Mouse (Mus musculus) cerebellum, adult 8-10 months (tissue): Measurements from ENCODE around the gene Olfr549.
A peak's percentile ranks its signal among the peaks of the same experiment; 100 is the strongest.

Source experiments
- DNase-seq: peaks from one replicate; pipeline ENCODE4 v3.0.0; 2022

Gene Olfr549

DNA sequence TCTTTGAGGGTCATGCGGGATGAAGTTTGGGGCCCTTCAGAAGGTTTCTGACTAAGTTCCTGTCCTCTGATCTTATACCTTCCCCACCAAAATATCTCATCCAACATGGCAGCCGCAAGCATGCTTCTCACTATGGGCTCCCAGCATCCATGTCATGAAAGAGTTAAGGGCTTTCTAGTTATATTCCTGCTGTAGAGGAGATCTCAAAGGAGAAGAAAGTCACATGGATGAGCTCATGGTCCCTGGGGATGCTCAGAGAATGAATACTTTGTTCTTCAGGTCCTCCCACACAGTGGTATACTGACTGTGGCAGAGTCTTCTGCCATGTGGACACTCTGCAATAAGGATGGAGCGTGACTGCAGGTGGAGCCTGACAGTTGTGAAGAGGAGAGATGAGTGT, at the start of gene Olfr549:
Olfr549 (plus strand) TSS at position 301 of the 400 bp plus-strand sequence.
- DNase-seq, result no peak

DNA sequence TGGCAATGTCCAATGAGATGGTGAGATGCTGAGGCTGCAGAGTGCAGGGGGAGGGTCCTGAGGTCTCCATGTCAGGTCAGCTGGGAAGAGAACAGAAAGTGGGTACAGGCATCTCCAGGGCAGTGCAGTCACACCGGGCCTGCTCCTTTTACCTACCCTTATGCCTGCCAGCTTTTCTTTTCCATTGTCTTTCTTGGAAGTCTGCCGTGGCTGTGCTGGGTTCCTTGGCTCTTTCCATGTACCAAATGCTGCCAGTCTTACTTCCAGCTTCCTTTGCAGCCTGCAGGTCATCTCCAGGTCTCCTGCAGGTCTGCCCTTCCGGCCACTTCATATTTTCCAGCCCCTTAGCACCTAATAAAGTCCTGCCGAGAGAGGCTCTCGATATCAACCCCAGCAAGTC, 47.7 kb upstream of the Olfr549 start:
- DNase-seq, result peak; percentile 33

DNA sequence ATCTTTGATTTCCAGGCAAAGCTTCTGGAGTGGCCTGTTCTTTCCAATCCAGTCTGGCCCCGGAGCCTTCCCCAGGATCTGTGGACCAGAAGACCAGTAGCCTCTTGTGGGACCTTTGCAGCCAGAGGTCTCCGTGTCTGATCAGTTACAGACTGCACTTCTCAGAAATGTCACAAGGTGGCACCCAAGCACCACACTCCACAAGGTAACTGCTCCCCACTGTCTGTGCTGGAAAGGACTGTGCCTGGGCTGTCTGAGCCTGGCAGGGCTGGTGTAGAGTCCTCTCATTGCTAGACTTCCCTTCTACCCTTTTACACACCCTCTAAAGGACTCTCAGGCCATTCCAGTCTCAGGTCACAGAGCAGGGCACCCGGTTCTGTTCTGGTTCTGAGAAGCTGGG, 42.8 kb upstream of the Olfr549 start:
- DNase-seq, result peak; percentile 75

DNA sequence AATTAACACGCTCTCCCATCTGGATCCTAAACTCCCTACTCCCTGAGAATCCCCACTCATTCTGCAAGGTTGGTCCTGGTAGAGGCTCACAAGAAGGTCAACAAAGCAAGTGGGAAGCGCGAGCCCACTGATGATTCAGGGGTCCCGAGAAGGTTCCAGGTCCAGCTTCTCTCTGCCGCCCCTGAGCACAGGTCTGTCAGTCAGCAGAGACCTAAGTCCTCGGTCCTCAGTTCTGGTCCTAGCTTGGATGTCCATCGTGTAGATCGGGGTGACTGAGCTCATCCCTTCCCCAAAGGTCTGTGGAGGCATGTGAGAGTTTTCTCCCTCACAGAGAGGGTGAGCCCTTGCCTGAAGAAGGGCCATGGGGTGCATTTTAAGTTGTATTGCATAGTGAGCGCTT, 41.6 kb upstream of the Olfr549 start:
- DNase-seq, result no peak

DNA sequence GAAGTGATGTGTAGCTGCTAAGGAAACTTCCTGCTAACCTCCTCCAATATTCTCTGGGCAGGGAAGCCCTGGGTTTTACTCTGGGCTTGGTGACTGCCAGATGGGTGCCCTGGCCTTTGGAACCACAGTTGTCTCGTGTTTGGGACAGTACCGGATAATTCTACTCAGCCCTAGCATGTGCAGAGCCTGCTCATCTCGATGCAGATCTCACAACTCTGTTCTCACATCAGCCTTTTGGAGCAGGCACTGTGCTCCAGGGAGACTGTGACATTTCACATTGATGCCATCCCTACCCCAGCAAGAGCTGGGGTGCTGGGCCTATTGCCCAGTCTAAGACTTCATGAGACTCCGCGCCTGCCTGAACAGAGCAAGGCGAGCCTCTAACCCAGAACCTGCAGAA, 41.0 kb upstream of the Olfr549 start:
- no peak for DNase-seq

DNA sequence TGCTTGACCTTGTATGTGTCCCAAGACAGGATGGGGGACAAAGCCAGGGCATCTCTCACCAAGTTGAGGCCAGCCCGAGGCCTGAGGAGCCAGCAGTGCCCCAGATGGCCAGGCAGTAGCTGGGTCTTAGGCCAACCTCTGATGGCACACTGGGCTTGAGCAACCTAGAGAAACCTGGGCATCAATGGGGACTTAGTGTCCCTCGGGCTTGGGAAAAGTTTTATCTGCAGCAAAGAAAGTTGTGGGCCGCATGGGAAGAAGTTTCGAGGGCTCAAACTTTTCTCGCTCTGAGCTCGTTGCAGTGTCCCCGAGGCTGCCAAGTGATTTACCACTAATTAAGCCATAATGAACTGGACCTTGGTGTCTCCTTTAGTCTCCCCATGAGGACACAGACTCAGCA, 39.9 kb upstream of the Olfr549 start:
- no peak for DNase-seq

DNA sequence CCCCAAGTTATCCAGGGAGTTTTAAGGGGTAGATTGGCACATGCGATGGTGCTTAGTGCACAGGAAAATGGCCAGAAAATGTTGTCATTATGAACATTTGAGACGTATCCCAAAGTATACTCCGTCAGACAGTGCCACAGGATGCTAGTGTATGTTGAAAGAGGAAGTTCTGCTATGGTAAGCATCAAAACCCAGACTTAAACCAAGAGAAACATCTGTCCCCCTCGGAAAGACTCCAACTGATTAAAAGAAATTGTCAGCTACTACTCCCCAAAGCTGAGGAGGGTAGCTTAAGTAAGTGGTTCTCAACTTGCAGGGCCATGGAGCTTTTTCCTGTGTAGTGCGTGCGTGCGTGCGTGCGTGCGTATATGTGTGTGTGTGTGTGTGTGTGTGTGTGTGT, 37.7 kb upstream of the Olfr549 start:
- DNase-seq, result no peak

DNA sequence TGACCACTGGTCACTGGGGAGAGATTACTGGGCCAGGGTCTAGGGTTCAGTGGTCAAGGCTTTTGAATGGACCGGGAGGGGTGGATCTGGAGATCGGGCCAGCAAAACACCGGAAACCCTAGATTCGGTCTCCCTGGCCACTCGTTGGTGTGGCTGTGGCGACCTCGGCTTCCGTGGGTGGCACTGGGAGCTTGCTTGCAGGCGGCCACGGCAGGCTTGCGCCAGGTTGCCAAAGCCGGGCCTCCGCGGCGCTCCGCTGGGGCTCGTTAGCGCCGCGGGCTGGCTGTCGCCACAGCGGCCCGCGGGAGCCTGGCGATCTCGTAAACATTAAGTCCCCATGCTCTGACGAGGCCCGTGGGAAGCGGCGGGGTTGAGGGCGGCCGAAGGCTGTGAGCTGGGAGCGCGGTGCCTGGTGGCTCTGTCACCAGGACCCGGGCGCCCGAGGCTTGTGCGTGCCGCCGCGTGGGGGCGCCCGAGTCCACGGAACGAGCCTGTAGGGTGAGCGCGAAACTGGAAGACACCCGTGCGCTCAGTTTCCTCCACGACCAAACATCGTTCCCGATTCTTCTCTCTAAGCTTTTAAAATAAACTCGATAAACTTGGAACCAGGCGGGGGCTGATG, 36.7 kb upstream of the Olfr549 start:
- peak; percentile 85 for DNase-seq

DNA sequence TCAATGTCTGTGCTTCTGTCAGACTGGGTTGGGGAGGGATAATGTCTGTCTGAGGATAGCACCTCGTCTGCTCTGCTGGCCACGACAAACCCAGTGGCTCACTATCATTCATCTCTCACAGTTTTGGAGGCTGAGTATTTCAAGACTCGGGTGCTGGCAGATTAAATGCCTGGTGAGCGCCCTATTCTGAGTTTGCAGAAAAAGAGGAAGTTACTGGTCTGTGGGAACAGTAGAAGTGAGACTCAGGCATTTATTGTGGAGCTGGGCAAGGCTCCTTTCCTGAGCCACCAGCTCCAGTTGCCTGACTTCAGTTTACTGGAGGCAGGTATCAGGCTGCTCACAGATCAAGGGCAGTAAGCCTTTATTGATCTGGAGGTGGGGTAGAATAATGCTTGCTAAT, 35.5 kb upstream of the Olfr549 start:
- DNase-seq, result no peak

DNA sequence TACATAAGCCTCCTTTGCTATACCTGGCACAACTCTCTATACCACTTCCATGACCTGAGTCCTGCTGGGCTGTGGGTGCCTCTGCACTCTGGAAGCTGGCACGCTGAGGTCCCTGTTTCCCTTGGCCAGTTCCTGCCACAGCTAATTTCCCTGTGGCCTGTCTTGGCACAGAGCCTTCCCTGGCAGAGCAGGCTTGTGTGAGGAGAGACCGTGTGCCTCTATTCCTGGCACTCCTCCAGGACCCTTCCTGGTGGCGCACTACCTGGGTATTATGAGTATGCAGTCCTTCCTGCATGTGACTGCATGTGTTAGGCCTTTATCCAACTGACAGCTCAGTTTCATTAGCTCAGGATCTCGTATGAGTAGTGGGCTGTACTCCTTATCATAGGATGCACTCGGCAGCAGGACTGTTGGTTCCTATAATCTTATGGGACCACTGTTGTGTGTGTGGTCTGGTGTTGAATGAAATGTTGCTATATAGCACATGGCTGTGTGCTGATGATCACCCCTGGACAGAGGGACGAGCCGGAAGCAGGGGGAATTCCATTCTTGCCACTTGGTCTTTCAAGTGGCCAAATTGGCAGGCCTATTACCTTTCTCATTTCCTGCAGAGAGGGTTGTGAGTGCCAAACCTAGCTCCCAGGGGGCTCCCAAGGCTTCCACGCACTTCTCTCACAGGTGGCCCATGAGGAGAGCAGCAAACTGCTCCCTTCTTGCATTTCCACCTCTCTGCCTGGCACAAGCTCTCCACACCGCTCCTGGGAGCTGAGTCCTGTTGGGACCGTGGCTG, 33.2 kb upstream of the Olfr549 start:
- DNase-seq, result no peak

DNA sequence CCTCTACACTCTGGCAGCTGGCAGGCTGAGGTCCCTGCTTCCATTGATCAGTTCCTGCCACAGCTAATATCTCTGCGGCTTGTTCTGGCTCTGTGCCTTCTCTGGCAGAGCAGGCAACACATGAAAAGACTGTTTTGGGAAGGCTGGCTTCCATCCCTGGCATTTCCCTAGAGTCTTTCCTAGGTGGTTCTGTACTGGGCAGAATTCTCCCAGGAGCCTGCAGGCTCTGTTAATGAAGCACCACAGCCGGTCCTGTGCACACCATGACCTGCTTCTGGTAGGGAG, 32.7 kb upstream of the Olfr549 start:
- no peak for DNase-seq

DNA sequence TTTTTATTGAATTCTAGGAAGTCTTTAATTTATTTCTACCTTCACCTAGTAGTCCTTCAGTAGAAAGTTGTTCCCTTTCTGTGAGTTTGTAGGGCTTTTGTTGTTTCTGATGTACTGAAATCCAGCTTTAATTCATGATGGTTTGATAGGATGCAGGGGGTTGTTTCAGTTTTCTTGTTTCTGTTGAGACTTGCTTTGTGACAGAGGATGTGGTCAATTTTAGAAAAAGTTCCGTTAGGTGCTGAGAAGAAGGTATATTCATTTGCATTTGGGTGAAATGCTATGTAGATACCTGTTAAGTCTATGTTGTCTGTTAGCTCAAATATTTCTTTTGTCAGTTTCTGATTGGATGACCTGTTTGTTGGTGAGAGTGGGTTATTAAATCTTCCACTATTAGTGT, 20.6 kb upstream of the Olfr549 start:
- no peak for DNase-seq

DNA sequence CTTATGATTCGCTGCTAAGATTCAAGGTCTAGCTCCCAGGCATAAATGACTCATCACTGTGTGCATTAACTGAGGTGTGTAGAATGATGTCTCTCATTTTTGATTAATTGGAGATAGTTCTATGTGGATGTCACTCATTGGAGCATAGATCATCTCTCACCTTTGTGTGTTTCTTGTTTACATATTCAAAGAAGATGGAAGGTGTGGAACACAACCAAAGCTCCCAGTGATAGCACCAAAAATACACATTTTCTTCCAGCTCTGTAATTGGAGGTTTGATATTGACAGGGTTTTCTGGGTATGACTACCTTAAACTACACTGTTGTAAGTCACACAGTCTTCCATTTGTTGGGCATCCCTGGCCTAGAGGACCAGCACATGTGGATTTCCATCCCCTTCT, 15.2 kb upstream of the Olfr549 start, which contains the start of gene Olfr547:
Olfr547 (plus strand) TSS at position 301 of the 400 bp plus-strand sequence.
- no peak for DNase-seq

DNA sequence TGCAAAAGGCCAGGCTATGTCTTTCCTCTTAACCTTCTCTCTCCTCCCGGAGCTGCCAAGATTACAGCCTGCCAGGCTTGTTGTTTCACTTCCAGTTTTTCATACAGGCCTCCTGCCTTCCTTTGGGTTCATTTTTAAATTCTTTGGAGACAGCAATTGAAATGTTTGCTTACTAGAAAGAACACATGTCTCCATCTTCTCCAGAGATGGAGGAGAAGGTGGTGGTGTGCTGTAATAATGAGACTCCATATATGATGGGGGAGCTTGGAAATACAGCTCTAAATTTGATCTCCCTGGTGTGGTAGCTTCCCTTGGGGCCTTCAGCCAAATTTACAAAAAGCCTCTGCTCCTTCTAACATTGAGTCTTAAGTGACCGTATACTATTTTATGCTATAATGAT, 9.1 kb upstream of the Olfr549 start, which contains the start of gene Olfr548-ps1:
Olfr548-ps1 (plus strand) TSS at position 301 of the 400 bp plus-strand sequence.
- no peak for DNase-seq

DNA sequence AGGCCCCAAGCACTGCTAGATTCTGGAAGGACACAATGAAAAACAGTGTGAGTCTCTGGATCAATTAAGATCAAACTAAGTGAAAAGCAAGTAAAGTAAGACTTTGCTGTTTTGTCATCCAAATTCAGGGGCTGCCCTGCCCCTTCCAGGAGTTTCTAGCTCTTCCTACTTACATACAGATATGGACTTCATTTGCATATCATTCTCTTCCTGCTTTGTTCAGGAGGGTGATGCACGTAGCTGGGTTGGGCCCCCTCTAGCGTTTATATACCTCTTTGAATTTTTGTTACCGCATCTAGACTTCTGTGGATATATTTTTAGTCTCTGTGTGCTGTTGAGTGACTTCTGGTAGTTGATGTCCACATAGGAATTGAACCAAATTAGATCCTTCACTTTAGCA, 8.4 kb upstream of the Olfr549 start:
- no peak for DNase-seq

DNA sequence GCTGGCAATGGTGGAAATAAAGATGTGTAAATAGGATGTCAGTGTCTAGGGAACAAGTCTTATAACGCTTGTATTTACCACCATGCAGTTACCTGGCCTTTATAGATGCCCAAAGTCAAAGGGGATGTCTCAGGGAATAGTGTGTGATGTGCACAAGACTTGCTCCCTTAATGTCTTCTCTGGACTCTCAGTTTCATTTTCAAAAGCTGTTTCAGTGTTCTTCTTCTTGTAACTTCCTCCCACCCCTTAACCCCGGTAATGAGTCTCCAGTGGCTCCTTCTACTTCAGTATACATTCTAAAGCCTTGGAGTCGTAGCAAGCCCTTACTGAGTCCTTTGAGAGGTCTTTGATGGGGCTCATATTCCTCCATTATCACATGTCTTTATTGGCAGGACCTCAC, 3.6 kb downstream of the Olfr549 start:
- no peak for DNase-seq

DNA sequence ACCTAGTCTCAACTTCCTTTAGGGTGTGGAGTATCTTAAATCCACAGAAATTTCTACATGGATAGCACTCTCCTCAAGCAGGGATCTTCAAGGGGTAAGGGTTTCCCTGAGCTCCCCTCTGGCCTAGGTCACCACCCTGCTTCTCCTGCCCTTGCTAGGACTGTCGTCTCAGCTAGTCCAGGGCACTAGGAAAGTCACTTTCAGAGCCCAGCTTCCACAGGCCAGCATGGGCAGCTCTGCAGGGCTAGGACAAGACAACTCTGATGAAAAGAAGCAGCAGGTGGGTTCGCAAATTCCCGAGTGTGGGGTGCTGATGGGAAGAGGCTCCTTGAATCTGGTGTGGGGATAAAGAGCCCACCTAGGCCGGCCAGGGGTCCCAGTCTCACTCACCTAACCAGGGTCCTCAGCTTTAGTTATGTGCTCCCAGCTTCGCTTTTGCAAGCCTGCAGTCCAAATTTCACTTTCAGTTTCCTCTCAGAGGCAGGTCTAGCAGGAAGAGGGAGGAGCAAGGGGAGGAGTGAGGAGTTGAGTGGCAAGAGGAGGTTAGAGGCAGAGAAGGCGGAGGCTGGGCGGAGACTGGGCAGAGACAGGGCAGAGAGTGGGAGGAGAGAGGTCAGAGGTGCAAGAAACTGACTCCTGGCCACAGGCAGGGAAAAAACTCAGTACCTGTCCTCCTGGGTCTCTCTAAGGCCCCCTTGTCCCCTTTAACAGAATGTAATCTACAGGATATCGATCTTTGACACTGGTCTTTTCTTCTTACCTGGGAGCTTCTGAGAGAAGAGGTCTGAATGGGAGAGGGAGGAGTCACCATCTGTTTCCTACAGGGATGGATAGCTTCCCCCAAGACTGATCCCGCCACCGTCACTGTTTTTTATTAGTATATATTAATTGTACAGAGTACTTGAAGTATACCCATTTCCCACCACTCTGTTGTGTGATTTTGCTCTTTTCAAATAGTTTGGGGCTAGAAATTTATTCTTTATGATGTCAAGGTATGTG, 15.6 kb downstream of the Olfr549 start, which contains the start of gene Trim21:
Trim21 (minus strand) TSS at position 488 of the 999 bp plus-strand sequence.
- peak; percentile 26 for DNase-seq

DNA sequence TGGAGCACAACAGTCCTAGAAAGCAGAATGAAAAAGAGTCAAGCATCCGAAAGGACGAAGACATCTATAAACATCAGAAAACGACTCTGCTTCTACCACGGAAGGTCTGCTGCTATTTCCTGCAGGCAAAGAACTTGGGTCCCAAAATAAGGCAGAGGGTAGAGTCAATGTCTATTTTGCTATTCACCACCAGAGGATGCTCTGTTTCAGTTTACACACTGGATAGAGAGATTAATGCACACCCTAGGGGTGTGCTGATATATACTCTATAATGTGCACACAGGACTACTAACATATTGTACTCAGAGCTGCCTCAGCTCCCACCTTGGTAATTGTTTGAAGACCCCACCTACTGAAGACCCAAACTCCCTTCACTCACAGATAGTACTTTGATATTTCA, 16.5 kb downstream of the Olfr549 start:
- DNase-seq, result no peak

DNA sequence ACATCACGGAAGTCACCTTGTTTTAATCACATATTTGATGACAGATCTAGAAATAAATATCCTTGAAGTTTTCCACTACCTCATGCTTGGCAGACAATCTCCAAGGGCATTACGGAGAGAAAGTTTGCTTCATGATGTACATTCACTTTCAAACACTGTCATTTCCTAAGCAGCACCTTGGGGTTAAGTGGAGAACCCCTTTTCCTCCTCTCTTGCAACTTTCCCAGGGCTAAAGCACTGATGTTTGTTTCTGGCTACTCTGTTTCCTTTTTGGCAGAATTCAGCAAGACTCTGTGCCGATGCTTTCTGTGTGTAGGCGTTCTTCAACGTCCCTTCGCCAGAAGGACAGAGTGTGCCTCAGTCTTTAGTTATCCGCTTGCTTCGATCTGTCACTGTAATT, 21.5 kb downstream of the Olfr549 start, which contains the start of gene Olfr550:
Olfr550 (plus strand) TSS at position 301 of the 400 bp plus-strand sequence.
- no peak for DNase-seq

DNA sequence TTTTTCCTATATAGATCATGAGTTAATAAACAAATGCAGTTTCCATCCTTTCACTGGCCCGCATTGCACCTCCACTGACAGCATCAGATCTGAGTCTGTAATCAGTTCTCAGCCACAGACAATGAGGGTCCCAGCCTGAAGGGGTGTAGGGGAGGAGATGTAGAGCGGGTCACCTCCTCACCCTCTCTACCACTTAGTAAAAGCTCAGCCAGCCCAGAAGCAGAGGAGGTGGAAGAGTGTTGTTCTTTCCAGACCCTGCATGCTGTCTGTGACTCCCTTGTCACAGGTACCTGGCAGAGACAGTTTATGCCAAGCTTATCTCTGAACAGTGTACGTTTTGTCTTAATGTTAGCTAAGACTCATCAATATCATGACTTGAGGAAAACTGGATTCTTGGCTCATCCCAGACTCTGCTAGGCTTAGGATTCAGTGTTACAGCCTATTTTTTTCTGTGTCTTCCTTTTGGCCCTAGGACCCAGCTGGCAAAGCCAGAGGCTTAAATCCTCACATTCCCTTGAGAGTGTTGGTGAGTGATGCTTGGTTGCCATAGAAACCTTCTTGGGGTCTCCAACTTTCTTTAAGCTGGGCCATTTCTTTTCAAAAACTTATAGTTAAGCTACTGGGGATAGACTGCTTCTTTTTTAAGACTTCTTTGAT, 23.6 kb downstream of the Olfr549 start:
- no peak for DNase-seq

DNA sequence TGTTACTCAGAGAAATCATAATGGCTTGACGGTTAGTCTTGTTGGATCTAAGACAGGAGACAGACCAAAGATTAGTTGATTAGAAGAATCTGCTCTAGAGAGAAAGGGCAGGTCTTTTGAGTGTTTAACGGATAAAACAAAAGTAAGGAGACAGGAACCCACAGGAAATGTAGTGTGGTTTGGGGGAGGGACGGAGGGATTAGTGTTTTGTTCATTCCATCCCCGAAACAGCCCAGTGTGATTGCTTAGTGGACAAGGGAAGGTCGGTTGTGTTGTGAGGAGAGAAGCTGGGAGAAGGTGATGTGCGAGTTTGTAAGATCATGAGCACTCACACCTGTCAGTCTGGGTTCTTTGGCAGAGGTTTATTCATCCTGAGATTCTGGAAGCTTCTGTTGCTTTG, 26.3 kb downstream of the Olfr549 start:
- DNase-seq, result no peak

DNA sequence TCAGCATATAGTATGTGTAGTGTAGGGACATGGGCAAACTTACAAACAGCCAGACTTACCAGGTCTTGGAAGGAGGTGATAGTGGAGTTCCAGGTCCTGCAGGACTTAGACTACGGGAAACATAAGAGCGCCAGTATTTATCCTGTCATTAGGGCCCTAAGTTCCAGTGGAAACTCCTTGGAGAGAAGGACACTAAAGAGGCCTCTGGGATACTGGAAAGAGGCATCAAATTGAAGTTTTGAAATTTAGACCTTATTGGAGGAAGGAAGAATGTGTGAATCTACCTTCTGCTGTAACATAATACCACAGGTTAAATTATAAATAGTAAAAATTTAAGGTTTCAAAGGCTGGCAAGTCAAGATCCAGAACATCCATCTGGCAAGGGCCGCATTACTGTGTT, 42.1 kb downstream of the Olfr549 start, which contains the start of gene Olfr551:
Olfr551 (minus strand) TSS at position 101 of the 400 bp plus-strand sequence.
- DNase-seq, result no peak
